Mouse (Mus musculus) kidney, adult 18-20 months (tissue): ENCODE results near the gene Gm49369.
"Not testable (repeated sequence)": the region's sequence is repeated elsewhere in the genome, so short reads cannot be mapped to it uniquely, and the experiment has no call there.

Experiments used
- DNase-seq: peaks from one replicate; pipeline ENCODE4 v3.0.0; 2021

The Gm49369 gene

GRCm38 (mm10) chr7:142382567-142382966, at the start of gene Gm49369:
Gene Gm49369, minus strand, starts transcription at chr7:142382667.
- DNase-seq: no peak

DNA sequence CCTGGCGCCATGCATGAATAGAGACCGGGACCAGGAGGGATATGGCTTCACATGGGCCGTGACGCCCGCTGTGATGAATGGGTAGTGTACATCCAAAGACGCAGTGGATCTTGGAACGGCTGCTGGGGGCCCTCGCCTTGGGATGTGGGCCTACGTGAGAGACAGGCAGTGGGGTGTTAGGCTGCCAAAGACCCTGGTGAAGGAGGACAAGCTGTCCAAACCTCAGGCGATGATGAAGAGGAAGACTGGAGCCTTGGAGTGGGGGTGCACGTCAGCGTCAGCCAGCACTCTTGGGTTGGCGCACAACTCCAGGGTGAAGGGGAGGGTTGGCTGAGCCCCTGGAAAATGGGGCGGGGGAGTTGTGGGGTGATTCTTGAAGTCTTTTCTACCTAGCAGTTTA, 48.6 kb upstream of the Gm49369 start:
- DNase-seq: no peak

GRCm38 (mm10) chr7:142430160-142430678, 47.8 kb upstream of the Gm49369 start:
- DNase-seq: no peak

DNA sequence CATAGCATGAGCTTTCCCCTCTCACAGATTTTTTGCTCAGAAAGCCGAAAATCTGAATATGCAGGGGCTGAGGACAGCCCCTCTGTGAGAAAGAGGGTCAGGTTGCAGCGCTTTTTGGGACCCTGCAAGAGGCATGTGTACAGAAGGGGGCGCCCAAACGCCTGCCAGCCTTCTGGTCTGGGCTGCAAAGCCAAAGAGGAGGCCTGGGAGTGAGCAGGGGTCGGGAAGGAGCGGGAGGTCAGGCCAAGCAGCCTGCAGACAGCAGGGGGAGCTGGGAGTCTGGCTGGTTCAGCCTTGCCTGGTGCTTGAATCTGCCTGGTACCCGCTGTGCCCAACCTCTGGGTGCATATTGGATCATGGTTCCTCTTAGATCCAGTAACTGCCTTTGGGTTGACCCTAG, 45.7 kb upstream of the Gm49369 start:
- DNase-seq: no peak

- peak; percentile 48 for DNase-seq
Observed at GRCm38 (mm10) chr7:142425641-142426213, 43.3 kb upstream of the Gm49369 start.

- DNase-seq: no peak
Observed at GRCm38 (mm10) chr7:142421826-142422225, 39.4 kb upstream of the Gm49369 start.

GRCm38 (mm10) chr7:142419887-142420286, 37.4 kb upstream of the Gm49369 start:
- no peak for DNase-seq

GRCm38 (mm10) chr7:142418679-142419078, 36.2 kb upstream of the Gm49369 start:
- DNase-seq: no peak

- DNase-seq: no peak
Observed at GRCm38 (mm10) chr7:142418027-142418426, 35.6 kb upstream of the Gm49369 start.

DNA sequence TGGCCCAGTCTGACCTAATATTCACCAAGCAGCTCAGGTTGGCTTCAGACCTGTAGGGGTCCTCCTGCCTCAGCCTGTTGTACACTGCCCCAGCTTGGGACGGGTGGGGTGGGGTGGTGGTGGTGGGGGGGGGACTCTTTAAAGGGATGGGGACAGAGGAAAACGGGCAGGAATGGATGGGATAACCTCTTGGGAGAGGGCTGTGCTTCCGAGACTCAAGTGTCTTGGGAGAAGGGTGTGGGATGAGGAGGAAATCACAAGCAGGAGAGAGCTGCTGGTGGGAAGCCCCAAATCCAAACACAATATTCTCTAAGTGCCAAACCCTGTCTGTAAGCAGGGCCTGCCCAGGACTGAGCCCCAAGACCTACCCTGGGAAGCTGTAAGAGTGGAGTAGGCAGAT, 33.8 kb upstream of the Gm49369 start:
- no peak for DNase-seq

- no peak for DNase-seq
Observed at GRCm38 (mm10) chr7:142415314-142415713, 32.8 kb upstream of the Gm49369 start.

DNA sequence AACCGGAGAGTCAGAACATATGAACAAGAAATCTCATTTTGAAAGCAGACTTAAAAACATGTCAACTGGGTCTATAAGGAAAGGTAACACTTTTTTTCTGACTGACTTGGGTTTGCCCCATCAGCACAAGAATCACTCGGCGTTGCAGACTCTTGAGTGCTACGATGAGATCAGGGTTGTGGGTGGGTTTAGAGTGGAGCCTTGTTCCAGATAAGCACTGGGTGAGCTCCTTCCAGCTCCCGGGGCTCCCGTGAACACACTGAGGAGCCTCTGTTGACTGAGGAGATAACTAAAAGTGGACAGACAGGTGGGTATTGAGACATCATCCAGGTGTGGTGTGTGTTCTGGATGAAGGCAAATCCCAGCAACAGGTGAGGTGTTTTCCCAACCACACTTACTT, 30.8 kb upstream of the Gm49369 start:
- DNase-seq: no peak

GRCm38 (mm10) chr7:142409603-142410002, 27.1 kb upstream of the Gm49369 start:
- no peak for DNase-seq

DNA sequence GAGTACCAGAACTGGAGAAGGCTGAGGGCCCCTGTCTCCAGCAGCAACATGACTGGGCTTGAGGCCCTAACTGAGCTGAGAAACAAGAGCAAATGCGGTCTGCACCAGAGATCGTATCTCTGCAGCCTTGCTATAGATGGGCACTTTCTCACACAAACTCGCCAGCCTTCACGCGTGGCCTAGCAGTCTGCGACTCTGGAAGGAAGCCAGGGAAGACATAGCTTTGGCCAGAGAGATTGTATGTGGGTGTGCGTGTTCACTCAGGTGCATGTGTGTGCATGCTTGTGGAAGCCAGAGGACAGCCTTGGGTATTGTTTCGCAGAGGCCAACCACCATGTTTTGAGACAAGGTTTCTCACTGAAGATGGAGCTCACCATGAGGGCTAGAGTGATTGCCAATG, 26.2 kb upstream of the Gm49369 start:
- no peak for DNase-seq

GRCm38 (mm10) chr7:142407935-142408334, 25.5 kb upstream of the Gm49369 start:
- DNase-seq: no peak

DNA sequence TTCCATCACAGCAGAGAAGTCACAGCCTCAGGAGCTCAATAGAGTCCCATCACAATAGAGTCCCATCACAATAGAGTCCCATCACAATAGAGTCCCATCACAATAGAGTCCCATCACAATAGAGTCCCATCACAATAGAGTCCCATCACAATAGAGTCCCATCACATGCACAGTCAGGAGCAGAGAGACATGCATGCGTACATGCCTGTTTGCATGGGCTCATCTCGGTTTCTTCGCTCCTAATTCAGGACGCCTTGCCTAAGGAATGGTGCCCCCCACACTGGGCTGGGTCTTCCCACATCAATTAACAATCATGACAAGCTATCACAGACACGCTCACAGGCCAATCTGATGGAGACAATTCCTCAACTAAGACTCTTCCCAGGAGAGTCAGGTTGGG, 22.7 kb upstream of the Gm49369 start:
- DNase-seq: not testable (repeated sequence)

DNA sequence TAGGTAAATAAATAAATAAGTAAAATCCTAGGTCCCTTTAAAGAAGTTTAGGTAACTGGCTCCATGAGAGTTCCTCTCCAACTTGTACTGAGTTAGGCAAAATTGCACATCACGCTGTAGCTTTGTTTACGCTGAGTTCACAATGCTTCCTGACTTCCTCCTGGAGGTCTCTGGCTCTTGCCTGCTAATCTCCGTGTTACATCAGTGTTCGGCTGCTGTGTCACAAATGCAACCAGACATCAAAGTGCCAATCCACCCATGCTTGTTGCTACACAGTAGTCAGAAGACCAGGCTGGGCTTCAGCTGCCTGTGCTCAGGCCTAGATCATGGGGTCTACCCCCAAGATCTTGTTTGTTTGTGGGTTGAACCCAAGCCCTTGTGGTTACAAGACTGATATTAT, 21.1 kb upstream of the Gm49369 start:
- DNase-seq: no peak

- DNase-seq: no peak
Observed at GRCm38 (mm10) chr7:142400750-142401142, 18.3 kb upstream of the Gm49369 start.

- DNase-seq: no peak
Observed at GRCm38 (mm10) chr7:142400112-142400749, 17.8 kb upstream of the Gm49369 start.

- DNase-seq: no peak
Observed at GRCm38 (mm10) chr7:142399250-142399649, 16.8 kb upstream of the Gm49369 start.

GRCm38 (mm10) chr7:142398052-142398451, 15.6 kb upstream of the Gm49369 start:
- DNase-seq: peak; percentile 35

- no peak for DNase-seq
Observed at GRCm38 (mm10) chr7:142396611-142397010, 14.1 kb upstream of the Gm49369 start.

DNA sequence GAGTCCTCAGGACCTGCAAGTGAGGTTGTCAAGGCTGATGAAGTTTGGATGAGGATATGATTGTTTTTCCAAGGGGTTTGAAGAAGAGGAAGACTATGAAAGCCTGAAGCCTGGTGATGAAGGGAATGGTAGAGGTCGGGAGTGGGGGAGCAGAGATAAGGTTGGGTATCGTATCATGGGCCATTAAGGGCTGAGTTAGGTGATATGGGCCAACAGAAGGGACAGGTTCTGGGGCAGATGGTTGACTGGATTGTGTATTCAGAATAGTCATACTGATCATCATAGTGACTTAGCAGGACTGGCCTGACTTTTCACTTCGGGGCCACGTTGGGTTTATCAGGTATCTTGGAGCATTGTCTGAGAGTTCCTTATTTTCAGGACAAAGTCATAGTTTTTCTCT, 13.0 kb upstream of the Gm49369 start:
- no peak for DNase-seq

GRCm38 (mm10) chr7:142394261-142395190, 12.1 kb upstream of the Gm49369 start:
- DNase-seq: no peak
